Mouse (Mus musculus) heart, adult 10 weeks (tissue): Measurements from ENCODE around the gene Hspa12b. TPM values are rescaled to one million over a fixed set of nuclear protein-coding genes. Genes with fewer than 3 reads are reported as not detected.

Experiments used
- polyA plus RNA-seq: library from polyadenylated mRNA; stranded (reverse); fragments of 350-450 nt; fragmentation: Illumina TruSeq; extraction: RNeasy Lipid Tissue Mini Kit (QIAGEN cat#74804); gene quantifications from one replicate; pipeline ENCODE4 v1.2.3, GENCODE M21; 2014; ENCODE audit warnings: low read depth, low replicate concordance

The Hspa12b gene
- 21.7 TPM for polyA plus RNA-seq

GRCm38 (mm10) chr2:131127161-131127730 lies at the start of gene Hspa12b:
Gene Hspa12b (plus strand): TSS chr2:131127280.

GRCm38 (mm10) chr2:131086667-131087390 lies 40.3 kb upstream of the Hspa12b start, which contains the start of gene Siglec1:
Gene Siglec1 (minus strand): TSS chr2:131086765.

GRCm38 (mm10) chr2:131132930-131133547 lies 6.0 kb downstream of the Hspa12b start, which contains the start of gene Gm11037:
Gene Gm11037 (plus strand): TSS chr2:131133497.

GRCm38 (mm10) chr2:131159938-131160581 lies 33.0 kb downstream of the Hspa12b start, which contains the start of gene 1700037H04Rik:
Gene 1700037H04Rik (minus strand): TSS chr2:131160081.

GRCm38 (mm10) chr2:131179990-131180587 lies 53.0 kb downstream of the Hspa12b start, which contains the start of gene Cenpb:
Gene Cenpb (minus strand): TSS chr2:131180067.

DNA sequence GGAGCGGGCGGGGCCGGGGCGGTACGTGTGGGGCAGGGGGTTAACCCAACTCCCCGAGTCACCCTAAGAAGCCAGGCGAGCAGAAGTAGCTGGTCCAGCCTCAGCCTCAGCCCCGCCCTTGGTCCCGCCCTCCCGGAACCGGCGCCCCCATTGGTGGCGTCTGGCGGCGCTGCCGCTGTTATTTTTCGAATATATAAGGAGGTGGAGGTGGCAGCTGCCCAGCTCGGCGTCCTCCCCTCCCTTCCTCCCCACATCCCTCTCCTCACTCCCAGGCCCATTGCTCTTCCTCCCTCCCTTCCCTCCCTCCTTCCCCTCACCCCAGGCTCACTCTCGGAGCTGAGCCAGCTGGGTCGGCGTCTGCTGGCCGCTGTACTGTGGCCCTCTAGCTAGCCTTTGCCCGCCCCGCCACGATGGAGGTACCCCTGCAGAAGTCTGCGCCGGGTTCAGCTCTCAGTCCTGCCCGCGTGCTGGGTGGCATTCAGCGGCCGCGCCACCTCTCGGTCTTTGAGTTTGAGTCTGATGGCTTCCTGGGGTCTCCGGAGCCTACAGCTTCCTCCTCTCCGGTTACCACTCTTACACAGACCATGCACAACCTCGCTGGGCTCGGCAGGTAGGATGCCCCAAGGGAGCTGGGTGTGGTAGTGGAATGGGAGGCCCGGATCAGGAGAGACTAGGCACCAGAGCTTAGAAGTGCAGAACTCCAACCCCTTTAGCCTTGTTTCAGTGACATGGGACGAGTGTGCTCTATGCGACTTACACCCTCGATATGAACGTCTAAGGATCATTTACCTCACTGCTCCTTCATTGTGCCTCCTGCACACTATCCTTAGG lies 59.9 kb downstream of the Hspa12b start, which contains the start of the genes Cdc25b and Spef1:
Gene Cdc25b (plus strand): TSS at position 179 of the 831 bp plus-strand sequence.
Gene Spef1 (minus strand): TSS at position 512 of the 831 bp plus-strand sequence.

Other genes starting within 250 kb of the Hspa12b start
- gene 4930402H24Rik, start 220.9 kb upstream of the Hspa12b start, polyA plus RNA-seq = 37.9 TPM
- 14.7 TPM for gene Atrn, start 220.8 kb upstream of the Hspa12b start, polyA plus RNA-seq
- 11.4 TPM for gene Gfra4, start 84.2 kb upstream of the Hspa12b start, polyA plus RNA-seq
- 3.7 TPM for gene Adam33, start 63.5 kb upstream of the Hspa12b start, polyA plus RNA-seq
- 1.8 TPM for gene Siglec1, start 40.5 kb upstream of the Hspa12b start, polyA plus RNA-seq
- not detected for gene Gm11037, start 6.2 kb downstream of the Hspa12b start, polyA plus RNA-seq
- 10.3 TPM for gene 1700037H04Rik, start 32.8 kb downstream of the Hspa12b start, polyA plus RNA-seq
- 83.1 TPM for gene Cenpb, start 52.8 kb downstream of the Hspa12b start, polyA plus RNA-seq
- 3.6 TPM for gene Cdc25b, start 59.7 kb downstream of the Hspa12b start, polyA plus RNA-seq
- gene Spef1, start 60.0 kb downstream of the Hspa12b start, polyA plus RNA-seq = 5.3 TPM
- 41.9 TPM for gene Ap5s1, start 79.8 kb downstream of the Hspa12b start, polyA plus RNA-seq
- gene Mavs, start 106.8 kb downstream of the Hspa12b start, polyA plus RNA-seq = 56.9 TPM
- gene Pank2, start 135.2 kb downstream of the Hspa12b start, polyA plus RNA-seq = 21.8 TPM
- 2.8 TPM for gene Rnf24, start 225.6 kb downstream of the Hspa12b start, polyA plus RNA-seq